Mouse (Mus musculus) heart, postnatal 0 days (tissue): ENCODE data around the gene Add3. TPM values are rescaled to one million over a fixed set of nuclear protein-coding genes. Genes with fewer than 3 reads are reported as not detected.
A peak's percentile ranks its signal among the peaks of the same experiment; 100 is the strongest.

Experiments used
- ATAC-seq: fragments of 200-750 bp; cut with Nextera tagmentation; 2 replicates; pipeline ENCODE4 v1.8.0; 2017; ENCODE audit warnings: low read depth, moderate number of reproducible peaks, moderate library complexity; ENCODE audit not compliant: insufficient read depth
- DNase-seq: peaks from one replicate; pipeline ENCODE4 v3.0.0-alpha.2; 2016; ENCODE audit warnings: low spot score
- H3K27ac ChIP-seq: fragments of 300-500 bp; sonication (generic); 2 replicates; pipeline ENCODE4 v1.5.1; 2014; ENCODE audit warnings: low read depth, mild to moderate bottlenecking
- H3K27me3 ChIP-seq: fragments of 300-500 bp; sonication (generic); 2 replicates; pipeline ENCODE4 v1.6.1; 2014; ENCODE audit warnings: low read length, mixed read lengths; ENCODE audit not compliant: control insufficient read depth, insufficient read depth
- H3K36me3 ChIP-seq: fragments of 300-500 bp; sonication (generic); replicated peaks from 2 replicates; pipeline ENCODE4 v1.6.1; 2014; ENCODE audit warnings: low read length, mixed read lengths; ENCODE audit not compliant: control insufficient read depth, insufficient read depth
- H3K4me1 ChIP-seq: fragments of 300-500 bp; sonication (generic); 2 replicates; pipeline ENCODE4 v1.6.1; 2014; ENCODE audit warnings: antibody characterized with exemption; ENCODE audit not compliant: control insufficient read depth, insufficient read depth
- H3K4me2 ChIP-seq: fragments of 300-500 bp; sonication (generic); 2 replicates; pipeline ENCODE4 v1.6.1; 2014; ENCODE audit warnings: low read depth, mild to moderate bottlenecking, low read length, moderate library complexity
- H3K4me3 ChIP-seq: fragments of 300-500 bp; sonication (generic); 2 replicates; pipeline ENCODE4 v1.5.1; 2014; ENCODE audit warnings: low read depth, low read length
- H3K9ac ChIP-seq: fragments of 300-500 bp; sonication (generic); replicated peaks from 2 replicates; pipeline ENCODE4 v1.6.1; 2014; ENCODE audit warnings: low read depth, low read length, mixed read lengths
- H3K9me3 ChIP-seq: fragments of 300-500 bp; sonication (generic); replicated peaks from 2 replicates; pipeline ENCODE4 v1.6.1; 2016; ENCODE audit warnings: low read length; ENCODE audit not compliant: control insufficient read depth
- CTCF ChIP-seq: IDR thresholded peaks from 2 replicates; pipeline ENCODE4 v1.5.1; 2016; ENCODE audit warnings: antibody characterized with exemption, control low read depth, low read depth
- EP300 ChIP-seq: IDR thresholded peaks from 2 replicates; pipeline ENCODE4 v1.6.1; 2016; ENCODE audit warnings: antibody characterized with exemption, low read depth
- WGBS: fragments of 180-500 bp; shearing (Covaris S2); extraction: QIAGEN DNeasy Blood & Tissue Kit; methylation state at CpG from one replicate; pipeline ENCODE4 v1.1.7; 2014; 5-methylcytosine and 5-hydroxymethylcytosine counted together
- polyA plus RNA-seq: library from polyadenylated mRNA; unstranded; fragments of >200 nt; fragmentation: Nextera tagmentation; extraction: Ambion mirVana; gene quantifications from 2 replicates; pipeline ENCODE4 v1.2.1, GENCODE M21; 2015
- total RNA-seq: library from RNA; depleted of rRNA; stranded (reverse); fragments of >200 nt; gene quantifications from 2 replicates; pipeline ENCODE4 v1.2.3, GENCODE M21; 2014; ENCODE audit warnings: low replicate concordance

Add3 gene
- total and polyA plus RNA-seq, 2 experiments from 2014 or later: 62.1 to 82.9 TPM

GRCm38 (mm10) chr19:53153096-53153495, 12.9 kb downstream of the Add3 start:
- no peak overlapping the region for H3K4me2 ChIP-seq
- ATAC-seq (no peak), DNase-seq (no peak)
- WGBS: 22% methylated on average over 4 of the region's 4 CpGs
- no peaks in the 10 kb centered on the region for H3K9me3 ChIP-seq
- no peaks in the 10 kb centered on the region for H3K27me3 ChIP-seq
- TF ChIP-seq CTCF: no peak
- no peak for TF ChIP-seq EP300
- peaks cover 57% of the 10 kb centered on the region for H3K4me1 ChIP-seq
- H3K9ac ChIP-seq: no peak overlapping the region
- no peaks in the 10 kb centered on the region for H3K36me3 ChIP-seq
- no peak overlapping the region for H3K4me3 ChIP-seq
- peak overlapping the region; percentile 49 for H3K27ac ChIP-seq

DNA sequence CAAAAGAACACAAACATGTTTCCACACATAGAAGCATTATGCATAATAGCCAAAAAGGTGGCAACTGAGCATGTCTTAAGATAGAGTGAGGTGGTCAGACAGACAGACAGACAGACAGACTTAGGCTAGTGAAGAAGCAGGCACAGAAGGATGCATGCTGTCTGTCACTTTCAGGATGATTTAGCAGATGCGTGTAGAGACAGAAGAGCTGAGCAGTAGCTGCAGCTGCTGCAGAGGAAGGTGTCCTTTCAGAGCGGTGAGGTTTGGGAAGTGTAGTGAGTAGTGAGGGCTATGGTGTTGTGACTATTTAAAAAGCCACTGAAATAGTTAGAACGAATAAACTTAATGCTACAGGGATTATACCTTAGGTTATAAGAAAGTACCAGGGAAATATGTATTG, 13.9 kb downstream of the Add3 start:
- ATAC-seq: no peak
- Histone ChIP-seq H3K36me3 (no peaks in the 10 kb centered on the region), H3K4me3 (no peak overlapping the region), H3K9me3 (no peaks in the 10 kb centered on the region), H3K27me3 (no peaks in the 10 kb centered on the region), H3K4me1 (peaks cover 54% of the 10 kb centered on the region), H3K27ac (peak overlapping the region; percentile 67), H3K4me2 (0 out of 2 replicates have a peak overlapping the region, but pooled peaks have one; percentile 28), H3K9ac (no peak overlapping the region)
- WGBS: 43% methylated on average over 3 of the region's 3 CpGs
- no peak for DNase-seq
- TF ChIP-seq CTCF (no peak), EP300 (no peak)

GRCm38 (mm10) chr19:53156361-53156760, 16.1 kb downstream of the Add3 start:
- ATAC-seq (peak; percentile 75), DNase-seq (peak; percentile 53)
- Histone ChIP-seq H3K9me3 (no peaks in the 10 kb centered on the region), H3K27me3 (no peaks in the 10 kb centered on the region), H3K4me1 (peaks cover 47% of the 10 kb centered on the region), H3K4me2 (no peak overlapping the region), H3K27ac (peak overlapping the region; percentile 66), H3K4me3 (no peak overlapping the region), H3K36me3 (no peaks in the 10 kb centered on the region), H3K9ac (no peak overlapping the region)
- TF ChIP-seq CTCF: no peak
- TF ChIP-seq EP300: peak; percentile 41; the same call in 1 of the 2 replicates
- 48% methylated on average over 3 of the region's 3 CpGs for WGBS

- 67% methylated on average over 5 of the region's 5 CpGs for WGBS
- H3K4me3 ChIP-seq: no peak overlapping the region
- H3K9me3 ChIP-seq: no peaks in the 10 kb centered on the region
- ATAC-seq (no peak), DNase-seq (no peak)
- H3K4me2 ChIP-seq: no peak overlapping the region
- no peaks in the 10 kb centered on the region for H3K27me3 ChIP-seq
- H3K27ac ChIP-seq: peak overlapping the region; percentile 2; the same call in 1 of the 2 replicates
- no peaks in the 10 kb centered on the region for H3K36me3 ChIP-seq
- TF ChIP-seq EP300 (no peak), CTCF (no peak)
- H3K4me1 ChIP-seq: peaks cover 41% of the 10 kb centered on the region
- H3K9ac ChIP-seq: no peak overlapping the region
Observed at GRCm38 (mm10) chr19:53157176-53157575, 16.9 kb downstream of the Add3 start.

DNA sequence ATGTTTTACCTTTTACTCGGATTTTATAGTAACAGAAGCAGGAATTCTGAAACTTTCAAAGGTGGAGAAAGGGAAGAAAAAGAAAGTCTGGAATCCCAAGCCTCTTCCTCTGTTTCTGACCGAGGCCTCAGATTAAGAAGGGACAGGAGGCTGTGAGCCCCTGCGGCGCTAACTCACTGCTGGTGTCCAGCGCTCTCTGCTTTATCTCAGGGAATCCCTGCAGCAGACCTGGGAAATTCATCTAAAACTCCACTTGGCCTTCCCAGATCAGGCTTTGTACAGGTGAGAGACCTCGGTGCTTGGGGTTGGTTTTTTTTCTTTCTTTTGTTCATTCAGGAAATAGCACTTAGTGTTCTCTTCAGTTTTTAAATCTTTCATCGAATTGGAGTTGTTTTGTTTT, 19.1 kb downstream of the Add3 start:
- H3K4me3 ChIP-seq: no peak overlapping the region
- WGBS: 43% methylated on average over 7 of the region's 7 CpGs
- no peaks in the 10 kb centered on the region for H3K9me3 ChIP-seq
- no peak overlapping the region for H3K9ac ChIP-seq
- no peaks in the 10 kb centered on the region for H3K27me3 ChIP-seq
- H3K27ac ChIP-seq: 0 out of 2 replicates have a peak overlapping the region, but pooled peaks have one; percentile 2
- no peak for ATAC-seq
- no peak for DNase-seq
- H3K4me2 ChIP-seq: no peak overlapping the region
- no peaks in the 10 kb centered on the region for H3K36me3 ChIP-seq
- TF ChIP-seq EP300: no peak
- TF ChIP-seq CTCF: no peak
- peaks cover 22% of the 10 kb centered on the region for H3K4me1 ChIP-seq

DNA sequence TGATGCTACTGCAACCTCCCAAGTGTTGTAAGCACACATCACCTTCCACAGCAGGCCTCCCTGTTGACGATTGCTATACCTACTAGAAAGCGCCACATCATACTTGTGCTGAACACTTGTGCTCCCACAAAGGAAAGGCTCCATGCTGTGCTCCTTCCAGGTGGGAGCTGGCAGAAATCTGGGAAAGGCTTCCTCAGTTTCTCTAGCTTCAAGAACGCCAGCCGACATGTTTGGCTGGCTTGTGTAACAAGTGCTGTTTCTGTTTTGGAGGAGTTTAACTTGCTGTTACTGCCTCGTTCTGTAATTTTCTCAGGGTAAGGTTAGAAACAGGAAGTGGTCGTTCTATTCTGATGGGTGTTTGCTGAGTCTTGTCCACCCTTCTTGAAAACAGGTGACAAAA, 22.7 kb downstream of the Add3 start:
- 77% methylated on average over 6 of the region's 6 CpGs for WGBS

More for the DNA sequence above, 22.7 kb downstream of the Add3 start:
- no peaks in the 10 kb centered on the region for H3K36me3 ChIP-seq
- no peak for TF ChIP-seq CTCF
- no peak for TF ChIP-seq EP300
- DNase-seq (no peak), ATAC-seq (no peak)
- peaks cover 37% of the 10 kb centered on the region for H3K4me1 ChIP-seq
- H3K27ac ChIP-seq: no peak overlapping the region
- no peaks in the 10 kb centered on the region for H3K27me3 ChIP-seq
- no peak overlapping the region for H3K9ac ChIP-seq
- H3K4me2 ChIP-seq: no peak overlapping the region
- no peak overlapping the region for H3K4me3 ChIP-seq
- no peaks in the 10 kb centered on the region for H3K9me3 ChIP-seq
